Mouse (Mus musculus): ENCODE measurements at regions not wholly inside any gene's neighbourhood (a gene's known extent, or its start where the extent isn't known, plus 50 kb on each side); places are given as distances from the start of the nearest gene placed in this dataset.

DNA sequence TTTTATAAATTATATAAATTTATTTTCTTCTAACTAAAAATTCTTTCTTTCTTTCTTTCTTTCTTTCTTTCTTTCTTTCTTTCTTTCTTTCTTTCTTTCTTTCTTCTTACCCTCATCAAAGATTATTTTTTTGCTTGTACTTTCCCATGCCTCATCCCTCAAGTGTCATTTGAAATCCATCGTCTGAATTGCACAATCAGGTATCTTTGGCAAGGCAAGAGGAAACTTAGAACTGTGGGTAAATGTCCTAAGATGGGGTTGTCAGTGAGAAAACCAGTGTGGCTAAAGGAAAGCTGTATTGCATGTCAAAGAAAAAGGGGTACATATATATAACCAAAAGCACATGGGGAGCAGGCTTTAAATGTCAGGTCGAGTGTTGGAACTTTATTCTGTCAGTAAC lies 109.1 kb upstream of the BC052040 start:
- no peak for TF ChIP-seq POLR2A (IDR thresholded peaks at IDR 0.05; ENCODE audit: borderline replicate concordance, extremely low read depth, insufficient read depth, insufficient read length, poor library complexity, severe bottlenecking)
- TF ChIP-seq CTCF (IDR thresholded peaks at IDR 0.05; ENCODE audit: borderline replicate concordance, extremely low read depth, insufficient read depth, insufficient read length): no peak

Data from brain, embryonic 14.5 days (tissue).